Mouse (Mus musculus) G1E (cell line): ENCODE data around the gene 1700001O22Rik.

Experiments used
- CTCF ChIP-seq: IDR thresholded peaks from 2 replicates; pipeline ENCODE4 v1.5.1; 2012; ENCODE audit warnings: low read depth, low read length, inconsistent platforms, mixed read lengths
- GATA1 ChIP-seq: IDR thresholded peaks from 2 replicates; pipeline ENCODE4 v1.6.1; 2012; ENCODE audit warnings: borderline replicate concordance, low read length, inconsistent platforms, mixed read lengths
- GATA2 ChIP-seq: IDR thresholded peaks from 2 replicates; pipeline ENCODE4 v1.6.1; 2012; ENCODE audit warnings: low read depth, low read length, inconsistent platforms, borderline replicate concordance
- POLR2AphosphoS5 ChIP-seq: IDR thresholded peaks from 2 replicates; pipeline ENCODE4 v1.6.1; 2012; ENCODE audit warnings: low read depth, low read length, inconsistent platforms; ENCODE audit not compliant: insufficient replicate concordance

DNA sequence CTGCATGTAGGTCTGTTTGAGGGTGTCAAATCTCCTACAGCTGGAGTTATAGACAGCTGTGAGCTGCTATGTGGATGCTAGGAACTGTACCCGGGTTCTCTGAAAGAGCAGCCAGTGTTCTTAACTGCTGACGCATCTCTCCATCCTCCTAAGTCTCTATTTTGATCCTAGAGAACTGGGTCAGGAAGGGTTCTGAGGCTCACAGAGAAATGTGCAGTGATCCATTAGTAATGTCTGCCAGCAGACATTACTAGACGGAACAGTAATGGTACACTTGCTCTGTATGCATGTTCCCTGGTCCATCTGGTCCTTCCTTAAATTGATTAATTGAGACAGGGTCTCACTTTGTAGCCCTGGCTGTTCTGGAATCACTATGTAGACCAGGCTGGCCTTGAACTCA, 4.0 kb downstream of the 1700001O22Rik start:
- TF ChIP-seq CTCF (no peak), GATA1 (no peak), POLR2AphosphoS5 (no peak), GATA2 (no peak)
